Mouse (Mus musculus) hindbrain, postnatal 0 days (tissue): ENCODE measurements around the gene Tagln. TPM values are rescaled to one million over a fixed set of nuclear protein-coding genes. Genes with fewer than 3 reads are reported as not detected.
A peak's percentile ranks its signal among the peaks of the same experiment; 100 is the strongest.

Experiments used
- ATAC-seq: fragments of 200-750 bp; cut with Nextera tagmentation; 2 replicates; pipeline ENCODE4 v1.8.0; 2017; ENCODE audit warnings: mild to moderate bottlenecking, moderate TSS enrichment, moderate library complexity
- DNase-seq: peaks from one replicate; pipeline ENCODE4 v3.0.0-alpha.2; 2015; ENCODE audit warnings: low spot score
- H3K27ac ChIP-seq: fragments of 300-500 bp; sonication (generic); 2 replicates; pipeline ENCODE4 v1.5.1; 2014; ENCODE audit warnings: mild to moderate bottlenecking
- H3K27me3 ChIP-seq: fragments of 300-500 bp; sonication (generic); 2 replicates; pipeline ENCODE4 v1.6.1; 2014; ENCODE audit warnings: low read length, mixed read lengths; ENCODE audit not compliant: insufficient read depth
- H3K36me3 ChIP-seq: fragments of 300-500 bp; sonication (generic); 2 replicates; pipeline ENCODE4 v1.6.1; 2014; ENCODE audit warnings: low read length, mixed read lengths; ENCODE audit not compliant: insufficient read depth
- H3K4me1 ChIP-seq: fragments of 300-500 bp; sonication (generic); 2 replicates; pipeline ENCODE4 v1.6.1; 2014; ENCODE audit warnings: antibody characterized with exemption, low read length, mixed read lengths; ENCODE audit not compliant: insufficient read depth
- H3K4me2 ChIP-seq: fragments of 300-500 bp; sonication (generic); 2 replicates; pipeline ENCODE4 v1.6.1; 2014; ENCODE audit warnings: low read depth, mild to moderate bottlenecking, low read length, moderate library complexity, mixed read lengths
- H3K4me3 ChIP-seq: fragments of 300-500 bp; sonication (generic); 2 replicates; pipeline ENCODE4 v1.5.1; 2014; ENCODE audit warnings: low read length
- H3K9ac ChIP-seq: fragments of 300-500 bp; sonication (generic); replicated peaks from 2 replicates; pipeline ENCODE4 v1.6.1; 2014; ENCODE audit warnings: mild to moderate bottlenecking, low read length, moderate library complexity, mixed read lengths
- H3K9me3 ChIP-seq: fragments of 300-500 bp; sonication (generic); 2 replicates; pipeline ENCODE4 v1.6.1; 2016; ENCODE audit warnings: low read length, mixed read lengths
- CTCF ChIP-seq: IDR thresholded peaks from 2 replicates; pipeline ENCODE4 v1.5.1; 2016; ENCODE audit warnings: antibody characterized with exemption, control low read depth, low read depth
- WGBS: fragments of 180-500 bp; shearing (Covaris S2); extraction: QIAGEN DNeasy Blood & Tissue Kit; methylation state at CpG from one replicate; pipeline ENCODE4 v1.1.7; 2014; 5-methylcytosine and 5-hydroxymethylcytosine counted together
- polyA plus RNA-seq: library from polyadenylated mRNA; unstranded; fragments of >200 nt; fragmentation: Nextera tagmentation; extraction: Ambion mirVana; gene quantifications from 2 replicates; pipeline ENCODE4 v1.2.1, GENCODE M21; 2015
- total RNA-seq: library from RNA; depleted of rRNA; stranded (reverse); fragments of >200 nt; gene quantifications from 2 replicates; pipeline ENCODE4 v1.2.3, GENCODE M21; 2014

Tagln gene
- total and polyA plus RNA-seq, 2 experiments from 2014 or later, result 4.0 to 4.4 TPM

DNA sequence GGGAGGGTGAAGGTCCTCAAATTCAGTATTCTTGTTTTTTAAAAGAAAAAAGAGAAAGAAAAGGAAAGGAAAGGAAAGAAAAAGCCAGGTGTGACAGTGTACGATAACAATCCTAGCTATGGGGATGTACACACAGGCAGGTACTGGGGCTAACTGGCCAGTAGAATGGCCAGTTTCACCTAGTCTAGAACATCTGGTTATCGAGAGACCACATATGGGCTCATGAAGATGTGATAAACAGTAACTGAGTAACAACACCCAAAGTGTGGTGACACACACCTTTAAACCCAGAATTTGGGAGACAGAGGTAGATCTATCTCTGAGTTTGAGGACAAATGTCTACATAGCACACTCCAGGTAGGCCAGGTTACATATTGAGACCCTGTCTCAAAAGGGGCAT, 43.9 kb upstream of the Tagln start:
- Histone ChIP-seq H3K4me1 (peaks cover 15% of the 10 kb centered on the region), H3K27ac (no peak overlapping the region), H3K27me3 (no peaks in the 10 kb centered on the region), H3K9me3 (no peaks in the 10 kb centered on the region), H3K4me3 (no peak overlapping the region), H3K9ac (no peak overlapping the region), H3K36me3 (peaks cover 5% of the 10 kb centered on the region; the same call in 1 of the 2 replicates), H3K4me2 (no peak overlapping the region)
- no peak for ATAC-seq
- no peak for DNase-seq
- WGBS, result 93% methylated on average over 2 of the region's 2 CpGs
- no peak for TF ChIP-seq CTCF

DNA sequence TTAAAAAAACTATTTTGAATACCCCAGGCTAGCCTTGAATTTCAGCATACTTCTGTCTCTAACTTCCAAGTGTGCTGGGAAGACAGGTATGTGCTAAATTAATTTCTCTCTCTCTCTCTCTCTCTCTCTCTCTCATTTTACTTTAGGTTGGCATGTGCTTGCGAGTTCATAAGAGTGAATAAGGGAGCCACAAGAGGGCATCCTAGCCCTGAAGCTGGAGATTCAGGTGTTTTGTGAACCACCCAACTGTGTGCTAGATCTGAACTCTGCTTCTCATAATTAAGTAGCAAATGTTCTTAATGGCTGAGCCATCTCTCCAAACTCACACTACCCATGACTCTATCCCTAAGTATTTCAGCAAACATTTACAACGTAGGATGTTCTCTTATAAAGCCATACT, 41.0 kb upstream of the Tagln start:
- DNase-seq, result no peak
- H3K27ac ChIP-seq, result no peak overlapping the region
- no peaks in the 10 kb centered on the region for H3K9me3 ChIP-seq
- no peaks in the 10 kb centered on the region for H3K27me3 ChIP-seq
- peaks cover 30% of the 10 kb centered on the region; the same call in 1 of the 2 replicates for H3K36me3 ChIP-seq
- no peak for ATAC-seq
- H3K4me1 ChIP-seq, result no peaks in the 10 kb centered on the region
- H3K4me2 ChIP-seq, result no peak overlapping the region
- no peak overlapping the region for H3K9ac ChIP-seq
- TF ChIP-seq CTCF, result peak; percentile 30; the same call in 1 of the 2 replicates
- no peak overlapping the region for H3K4me3 ChIP-seq
- WGBS, result 75% methylated on average over 2 of the region's 2 CpGs

DNA sequence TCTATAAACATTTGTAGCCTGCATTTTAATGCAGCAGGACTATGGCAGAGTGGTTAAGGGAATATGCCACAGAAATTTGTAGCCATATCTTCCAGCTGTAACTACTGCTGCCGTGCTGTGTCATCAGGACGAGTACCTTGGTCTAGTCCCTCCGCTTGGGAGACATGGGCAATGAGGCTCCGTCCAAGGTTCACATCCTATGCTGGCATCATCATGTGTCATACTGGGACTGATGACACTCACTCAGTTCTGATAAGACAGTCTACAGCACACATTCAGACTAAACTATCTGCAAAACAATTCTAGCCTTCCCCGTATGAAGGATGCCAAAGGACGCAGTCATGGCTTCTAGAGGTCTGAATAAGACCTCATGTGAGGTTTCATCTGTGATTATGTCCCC, 27.7 kb upstream of the Tagln start:
- Histone ChIP-seq H3K9me3 (no peaks in the 10 kb centered on the region), H3K9ac (no peak overlapping the region), H3K27ac (no peak overlapping the region), H3K4me3 (no peak overlapping the region), H3K36me3 (peaks cover 44% of the 10 kb centered on the region; the same call in 1 of the 2 replicates), H3K4me1 (no peaks in the 10 kb centered on the region), H3K27me3 (no peaks in the 10 kb centered on the region), H3K4me2 (no peak overlapping the region)
- no peak for DNase-seq
- ATAC-seq, result no peak
- no peak for TF ChIP-seq CTCF
- 90% methylated on average over 6 of the region's 6 CpGs for WGBS

DNA sequence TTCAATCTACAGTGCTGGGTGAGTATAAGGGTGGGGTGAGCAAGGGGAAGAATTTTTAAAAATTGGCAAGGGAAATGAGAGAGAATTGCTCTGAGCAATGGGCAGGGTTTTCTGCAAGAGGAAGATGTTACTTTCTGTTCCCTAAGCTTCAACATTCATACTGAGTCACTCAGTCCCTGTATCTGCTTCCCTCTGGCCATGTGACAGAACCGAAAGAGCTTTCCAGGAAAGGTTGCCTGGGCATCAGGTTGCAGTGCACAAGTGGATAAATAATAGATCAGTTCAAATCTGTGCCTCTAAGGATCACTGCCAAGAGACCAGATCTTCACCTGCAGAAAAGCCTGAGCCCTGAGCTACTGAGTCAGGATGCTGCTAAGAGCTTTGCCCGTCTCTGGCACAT, 26.0 kb upstream of the Tagln start:
- no peak for TF ChIP-seq CTCF
- WGBS, result 82% methylated on average over 2 of the region's 2 CpGs
- peaks cover 32% of the 10 kb centered on the region; the same call in 1 of the 2 replicates for H3K36me3 ChIP-seq

DNA sequence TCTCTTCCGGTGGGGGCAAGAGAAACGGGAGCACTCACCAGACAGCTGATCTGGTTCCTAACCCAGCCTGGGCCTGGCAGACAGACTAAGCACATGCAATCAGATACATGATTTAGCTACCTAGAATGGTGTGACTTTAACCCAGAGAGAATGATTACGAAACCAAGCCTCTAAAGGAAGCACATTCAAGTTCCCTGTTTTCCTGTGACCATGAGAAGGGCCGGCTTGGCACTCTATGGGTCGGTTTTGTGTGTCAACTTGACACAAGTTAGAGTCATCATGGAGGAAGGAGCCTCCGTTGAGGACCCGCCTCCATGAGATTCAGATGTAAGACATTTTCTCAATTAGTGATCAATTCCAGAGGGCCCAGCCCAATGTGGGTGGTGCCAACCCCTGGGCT, 23.8 kb upstream of the Tagln start:
- no peak for TF ChIP-seq CTCF
- Histone ChIP-seq H3K4me1 (no peaks in the 10 kb centered on the region), H3K9ac (no peak overlapping the region), H3K27ac (no peak overlapping the region), H3K4me2 (no peak overlapping the region), H3K27me3 (no peaks in the 10 kb centered on the region), H3K36me3 (peaks cover 20% of the 10 kb centered on the region; the same call in 1 of the 2 replicates), H3K9me3 (no peaks in the 10 kb centered on the region), H3K4me3 (no peak overlapping the region)
- ATAC-seq (no peak), DNase-seq (no peak)
- 87% methylated on average over 7 of the region's 7 CpGs for WGBS

More for the DNA sequence above, 26.0 kb upstream of the Tagln start:
- no peak overlapping the region for H3K4me3 ChIP-seq
- no peak overlapping the region for H3K4me2 ChIP-seq
- H3K9me3 ChIP-seq, result no peaks in the 10 kb centered on the region
- H3K9ac ChIP-seq, result no peak overlapping the region
- H3K4me1 ChIP-seq, result no peaks in the 10 kb centered on the region
- no peak for DNase-seq
- H3K27me3 ChIP-seq, result no peaks in the 10 kb centered on the region
- no peak overlapping the region for H3K27ac ChIP-seq
- no peak for ATAC-seq

DNA sequence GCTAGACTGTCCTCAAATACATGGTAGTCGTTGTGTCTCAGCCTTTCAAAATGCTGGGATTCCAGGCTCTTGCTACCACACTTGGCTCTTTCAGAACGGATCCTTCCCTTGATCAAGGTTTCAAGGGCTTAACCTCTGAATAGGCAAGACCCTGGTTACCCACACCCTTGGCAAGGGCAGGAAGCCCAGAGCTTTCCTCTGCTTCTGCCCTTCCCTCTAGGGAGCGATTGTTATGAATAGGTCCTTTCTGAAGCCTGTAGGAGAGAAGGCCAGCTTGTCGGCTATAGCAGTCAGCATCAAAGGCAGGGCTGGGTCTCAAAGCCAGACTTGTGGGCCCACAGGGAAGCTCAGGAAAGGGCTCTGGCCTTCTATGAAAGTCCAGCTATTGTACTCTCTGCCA, 23.0 kb upstream of the Tagln start:
- H3K4me3 ChIP-seq, result no peak overlapping the region
- H3K4me1 ChIP-seq, result no peaks in the 10 kb centered on the region
- H3K4me2 ChIP-seq, result no peak overlapping the region
- H3K9me3 ChIP-seq, result no peaks in the 10 kb centered on the region
- H3K36me3 ChIP-seq, result peaks cover 14% of the 10 kb centered on the region; the same call in 1 of the 2 replicates
- DNase-seq, result peak; percentile 33
- no peak for ATAC-seq
- H3K9ac ChIP-seq, result no peak overlapping the region
- H3K27me3 ChIP-seq, result no peaks in the 10 kb centered on the region
- no peak for TF ChIP-seq CTCF
- peak overlapping the region; percentile 45; the same call in 1 of the 2 replicates for H3K27ac ChIP-seq
- WGBS, result 25% methylated on average over 4 of the region's 4 CpGs

DNA sequence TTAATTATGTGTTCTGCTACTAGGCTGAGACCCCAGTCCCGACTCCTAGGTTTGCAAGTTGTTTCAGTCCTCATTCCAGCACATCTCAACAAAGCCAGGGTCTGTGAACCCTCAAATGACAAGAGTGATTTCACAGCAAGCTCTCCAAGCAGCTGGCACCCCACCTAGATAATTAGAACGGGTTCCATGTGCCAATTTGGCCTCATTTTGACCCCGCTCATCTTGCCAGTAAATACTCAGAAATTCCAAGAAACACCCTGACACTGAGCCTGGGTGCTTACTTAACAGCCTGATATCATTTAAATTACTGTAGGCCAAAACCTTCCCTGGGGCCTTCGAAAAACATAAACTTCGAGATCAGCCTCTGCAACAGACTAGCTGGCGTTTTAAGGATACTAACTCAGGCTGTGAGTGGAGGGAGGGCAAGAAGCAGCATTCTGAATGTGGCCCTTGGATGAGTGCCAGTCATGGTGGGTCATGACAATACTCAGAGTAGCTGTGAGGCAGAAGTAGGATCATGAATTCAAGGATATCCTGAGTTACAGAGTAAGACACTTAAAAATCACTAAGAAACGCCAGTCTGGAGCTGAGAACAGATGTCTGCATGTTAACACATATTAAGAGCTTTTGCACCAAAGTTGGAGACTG, 22.3 kb upstream of the Tagln start:
- peaks cover 6% of the 10 kb centered on the region; the same call in 1 of the 2 replicates for H3K4me1 ChIP-seq
- H3K9ac ChIP-seq, result no peak overlapping the region
- H3K4me2 ChIP-seq, result no peak overlapping the region
- H3K9me3 ChIP-seq, result no peaks in the 10 kb centered on the region
- H3K36me3 ChIP-seq, result peaks cover 7% of the 10 kb centered on the region; the same call in 1 of the 2 replicates
- no peaks in the 10 kb centered on the region for H3K27me3 ChIP-seq
- no peak overlapping the region for H3K4me3 ChIP-seq
- ATAC-seq, result no peak
- 53% methylated on average over 7 of the region's 7 CpGs for WGBS
- no peak for TF ChIP-seq CTCF
- H3K27ac ChIP-seq, result peak overlapping the region; percentile 45; the same call in 1 of the 2 replicates
- DNase-seq, result no peak
